Mouse (Mus musculus) midbrain, embryonic 14.5 days (tissue): Measurements from ENCODE around the gene Pgc. TPM values are rescaled to one million over a fixed set of nuclear protein-coding genes. Genes with fewer than 3 reads are reported as not detected.
A peak's percentile ranks its signal among the peaks of the same experiment; 100 is the strongest.

Experiments used
- ATAC-seq: fragments of 200-750 bp; cut with Nextera tagmentation; 2 replicates; pipeline ENCODE4 v1.8.0; 2017; ENCODE audit warnings: moderate number of reproducible peaks, moderate library complexity; ENCODE audit not compliant: low FRiP score, low TSS enrichment
- DNase-seq: peaks from one replicate; pipeline ENCODE4 v3.0.0-alpha.2; 2015
- H3K27ac ChIP-seq: fragments of 300-500 bp; sonication (generic); replicated peaks from 2 replicates; pipeline ENCODE4 v1.5.1; 2014; ENCODE audit warnings: mild to moderate bottlenecking, low read depth, low read length, moderate library complexity
- H3K27me3 ChIP-seq: fragments of 300-500 bp; sonication (generic); 2 replicates; pipeline ENCODE4 v1.6.1; 2014; ENCODE audit warnings: low read length, control low read depth, mixed read lengths; ENCODE audit not compliant: control insufficient read depth, insufficient read depth
- H3K36me3 ChIP-seq: fragments of 300-500 bp; sonication (generic); 2 replicates; pipeline ENCODE4 v1.6.1; 2014; ENCODE audit warnings: low read length, control low read depth; ENCODE audit not compliant: control insufficient read depth, insufficient read depth
- H3K4me1 ChIP-seq: fragments of 300-500 bp; sonication (generic); 2 replicates; pipeline ENCODE4 v1.6.1; 2014; ENCODE audit warnings: mild to moderate bottlenecking, antibody characterized with exemption, low read length, control low read depth; ENCODE audit not compliant: control insufficient read depth, insufficient read depth
- H3K4me2 ChIP-seq: fragments of 300-500 bp; sonication (generic); 2 replicates; pipeline ENCODE4 v1.6.1; 2014; ENCODE audit warnings: mild to moderate bottlenecking, low read length, moderate library complexity
- H3K4me3 ChIP-seq: fragments of 300-500 bp; sonication (generic); replicated peaks from 2 replicates; pipeline ENCODE4 v1.5.1; 2014; ENCODE audit warnings: low read depth, low read length
- H3K9ac ChIP-seq: fragments of 300-500 bp; sonication (generic); replicated peaks from 2 replicates; pipeline ENCODE4 v1.6.1; 2014; ENCODE audit warnings: mild to moderate bottlenecking, low read length, moderate library complexity
- H3K9me3 ChIP-seq: fragments of 300-500 bp; sonication (generic); 2 replicates; pipeline ENCODE4 v1.6.1; 2016; ENCODE audit warnings: low read length, control low read depth, mixed read lengths; ENCODE audit not compliant: control insufficient read depth
- WGBS: fragments of 180-500 bp; shearing (Covaris S2); extraction: QIAGEN DNeasy Blood & Tissue Kit; methylation state at CpG from one replicate; pipeline ENCODE4 v1.1.7; 2014; 5-methylcytosine and 5-hydroxymethylcytosine counted together
- polyA plus RNA-seq: library from polyadenylated mRNA; unstranded; fragments of >200 nt; fragmentation: Nextera tagmentation; extraction: Ambion mirVana; gene quantifications from 2 replicates; pipeline ENCODE4 v1.2.1, GENCODE M21; 2014

Pgc gene
- polyA plus RNA-seq, 1 experiment from 2014 or later = not detected

GRCm38 (mm10) chr17:47762518-47763340 lies 36.1 kb downstream of the Pgc start:
- H3K4me2 ChIP-seq = no peak overlapping the region
- no peaks in the 10 kb centered on the region for H3K36me3 ChIP-seq
- ATAC-seq (peak; percentile 79), DNase-seq (peak; percentile 76)
- no peaks in the 10 kb centered on the region for H3K4me1 ChIP-seq
- H3K27me3 ChIP-seq = no peaks in the 10 kb centered on the region
- H3K9ac ChIP-seq = no peak overlapping the region
- no peak overlapping the region for H3K4me3 ChIP-seq
- no peaks in the 10 kb centered on the region for H3K9me3 ChIP-seq
- WGBS = 68% methylated on average over 13 of the region's 13 CpGs
- peak overlapping the region; percentile 52 for H3K27ac ChIP-seq

- DNase-seq = no peak
- Histone ChIP-seq H3K4me3 (no peak overlapping the region), H3K27ac (no peak overlapping the region), H3K9ac (no peak overlapping the region), H3K27me3 (no peaks in the 10 kb centered on the region), H3K4me1 (no peaks in the 10 kb centered on the region), H3K36me3 (no peaks in the 10 kb centered on the region), H3K9me3 (no peaks in the 10 kb centered on the region), H3K4me2 (no peak overlapping the region)
- no peak for ATAC-seq
- 83% methylated on average over 4 of the region's 4 CpGs for WGBS
These were observed 39.3 kb downstream of the Pgc start for GRCm38 (mm10) chr17:47765986-47766385.

- Histone ChIP-seq H3K9me3 (no peaks in the 10 kb centered on the region), H3K27ac (no peak overlapping the region), H3K27me3 (no peaks in the 10 kb centered on the region), H3K36me3 (no peaks in the 10 kb centered on the region), H3K4me3 (no peak overlapping the region), H3K4me1 (no peaks in the 10 kb centered on the region), H3K4me2 (no peak overlapping the region), H3K9ac (no peak overlapping the region)
- DNase-seq (no peak), ATAC-seq (no peak)
- WGBS = 89% methylated on average over 6 of the region's 6 CpGs
These were observed 39.9 kb downstream of the Pgc start for GRCm38 (mm10) chr17:47766407-47767043.

GRCm38 (mm10) chr17:47767081-47767455 lies 40.4 kb downstream of the Pgc start:
- H3K9ac ChIP-seq = no peak overlapping the region
- no peak overlapping the region for H3K27ac ChIP-seq
- no peak overlapping the region for H3K4me2 ChIP-seq
- H3K4me3 ChIP-seq = no peak overlapping the region
- no peaks in the 10 kb centered on the region for H3K36me3 ChIP-seq
- DNase-seq (no peak), ATAC-seq (no peak)
- 71% methylated on average over 2 of the region's 2 CpGs for WGBS
- H3K4me1 ChIP-seq = no peaks in the 10 kb centered on the region
- no peaks in the 10 kb centered on the region for H3K27me3 ChIP-seq
- no peaks in the 10 kb centered on the region for H3K9me3 ChIP-seq

GRCm38 (mm10) chr17:47767456-47768141 lies 41.0 kb downstream of the Pgc start:
- Histone ChIP-seq H3K4me2 (no peak overlapping the region), H3K4me3 (no peak overlapping the region), H3K9me3 (peaks cover 4% of the 10 kb centered on the region; the same call in 1 of the 2 replicates), H3K36me3 (no peaks in the 10 kb centered on the region), H3K4me1 (no peaks in the 10 kb centered on the region), H3K9ac (no peak overlapping the region), H3K27ac (no peak overlapping the region), H3K27me3 (no peaks in the 10 kb centered on the region)
- ATAC-seq (no peak), DNase-seq (no peak)
- 48% methylated on average over 16 of the region's 17 CpGs for WGBS

- H3K36me3 ChIP-seq = no peaks in the 10 kb centered on the region
- H3K9me3 ChIP-seq = peaks cover 6% of the 10 kb centered on the region; the same call in 1 of the 2 replicates
- H3K27me3 ChIP-seq = no peaks in the 10 kb centered on the region
- no peak overlapping the region for H3K4me2 ChIP-seq
- H3K9ac ChIP-seq = no peak overlapping the region
- WGBS = 54% methylated on average over 12 of the region's 12 CpGs
- no peaks in the 10 kb centered on the region for H3K4me1 ChIP-seq
- no peak overlapping the region for H3K27ac ChIP-seq
- DNase-seq = no peak
- H3K4me3 ChIP-seq = no peak overlapping the region
- no peak for ATAC-seq
These were observed 42.1 kb downstream of the Pgc start for GRCm38 (mm10) chr17:47768707-47769276.

GRCm38 (mm10) chr17:47769389-47770299 lies 43.0 kb downstream of the Pgc start:
- Histone ChIP-seq H3K27me3 (no peaks in the 10 kb centered on the region), H3K9ac (no peak overlapping the region), H3K36me3 (no peaks in the 10 kb centered on the region), H3K27ac (no peak overlapping the region), H3K4me1 (no peaks in the 10 kb centered on the region), H3K9me3 (peaks cover 6% of the 10 kb centered on the region; the same call in 1 of the 2 replicates), H3K4me3 (no peak overlapping the region), H3K4me2 (no peak overlapping the region)
- WGBS = 86% methylated on average over 11 of the region's 11 CpGs
- no peak for ATAC-seq
- no peak for DNase-seq

GRCm38 (mm10) chr17:47773604-47774003 lies 47.0 kb downstream of the Pgc start:
- 67% methylated on average over 6 of the region's 6 CpGs for WGBS
- DNase-seq = no peak
- no peak overlapping the region for H3K4me3 ChIP-seq

More at GRCm38 (mm10) chr17:47773604-47774003, 47.0 kb downstream of the Pgc start:
- Histone ChIP-seq H3K4me2 (no peak overlapping the region), H3K27me3 (no peaks in the 10 kb centered on the region), H3K27ac (no peak overlapping the region), H3K36me3 (no peaks in the 10 kb centered on the region), H3K9ac (no peak overlapping the region), H3K9me3 (peaks cover 6% of the 10 kb centered on the region; the same call in 1 of the 2 replicates), H3K4me1 (no peaks in the 10 kb centered on the region)
- no peak for ATAC-seq
